Mouse (Mus musculus): ENCODE data around the gene H3f3a. TPM values are rescaled to one million over a fixed set of nuclear protein-coding genes. Genes with fewer than 3 reads are reported as not detected.
A peak's percentile ranks its signal among the peaks of the same experiment; 100 is the strongest.

Gene H3f3a
- polyA plus RNA-seq, 1 experiment from 2014 or later: 2,745 TPM

- Histone ChIP-seq H3K4me2 (peak overlapping the region; percentile 37), H3K36me3 (0 out of 2 replicates have a peak, but pooled peaks cover 3% of the 10 kb centered on the region), H3K4me1 (peaks cover 28% of the 10 kb centered on the region), H3K27me3 (replicated peaks) (no peaks in the 10 kb centered on the region), H3K4me3 (replicated peaks) (no peak overlapping the region), H3K9me3 (replicated peaks) (no peaks in the 10 kb centered on the region), H3K27ac (replicated peaks) (peak overlapping the region; percentile 99), H3K9ac (replicated peaks) (no peak overlapping the region)
- WGBS: 43% methylated on average over 12 of the region's 12 CpGs
- ATAC-seq (ENCODE audit: low FRiP score): no peak
Measured at GRCm38 (mm10) chr1:180815371-180816024, 1.8 kb upstream of the H3f3a start.

DNA sequence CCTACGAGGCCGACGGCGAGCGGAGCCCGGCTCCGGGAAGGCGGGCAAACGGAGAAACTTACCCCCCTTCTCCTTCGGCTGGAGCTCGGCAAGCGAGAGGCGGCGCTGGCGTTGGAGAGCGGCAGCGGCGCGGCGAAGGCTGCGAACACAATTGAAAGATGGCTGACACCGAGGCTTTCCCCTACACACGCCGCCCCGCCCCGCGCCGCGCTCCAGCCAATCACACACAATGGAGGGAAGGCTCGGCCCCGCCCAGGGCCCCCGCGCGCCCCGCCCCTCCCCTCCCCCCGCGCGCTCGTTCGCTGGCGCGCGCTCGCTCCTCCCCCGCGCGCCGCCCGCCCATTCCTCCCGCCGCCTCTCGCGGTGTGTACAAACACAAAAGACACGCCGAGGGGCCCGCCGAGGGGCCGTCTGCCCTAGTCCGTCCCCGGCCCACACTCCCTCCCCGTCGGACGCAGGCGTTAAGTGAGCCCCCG, 296 bp downstream of the H3f3a start:
- Histone ChIP-seq H3K4me2 (peak overlapping the region; percentile 65), H3K4me3 (replicated peaks) (peak overlapping the region; percentile 97), H3K9ac (replicated peaks) (peak overlapping the region; percentile 99), H3K27ac (replicated peaks) (peak overlapping the region; percentile 99), H3K4me1 (peaks cover 43% of the 10 kb centered on the region), H3K9me3 (replicated peaks) (no peaks in the 10 kb centered on the region), H3K27me3 (replicated peaks) (no peaks in the 10 kb centered on the region), H3K36me3 (peaks cover 18% of the 10 kb centered on the region)
- ATAC-seq (ENCODE audit: low FRiP score): peak; percentile 95
- WGBS: 2% methylated on average over 40 of the region's 65 CpGs

DNA sequence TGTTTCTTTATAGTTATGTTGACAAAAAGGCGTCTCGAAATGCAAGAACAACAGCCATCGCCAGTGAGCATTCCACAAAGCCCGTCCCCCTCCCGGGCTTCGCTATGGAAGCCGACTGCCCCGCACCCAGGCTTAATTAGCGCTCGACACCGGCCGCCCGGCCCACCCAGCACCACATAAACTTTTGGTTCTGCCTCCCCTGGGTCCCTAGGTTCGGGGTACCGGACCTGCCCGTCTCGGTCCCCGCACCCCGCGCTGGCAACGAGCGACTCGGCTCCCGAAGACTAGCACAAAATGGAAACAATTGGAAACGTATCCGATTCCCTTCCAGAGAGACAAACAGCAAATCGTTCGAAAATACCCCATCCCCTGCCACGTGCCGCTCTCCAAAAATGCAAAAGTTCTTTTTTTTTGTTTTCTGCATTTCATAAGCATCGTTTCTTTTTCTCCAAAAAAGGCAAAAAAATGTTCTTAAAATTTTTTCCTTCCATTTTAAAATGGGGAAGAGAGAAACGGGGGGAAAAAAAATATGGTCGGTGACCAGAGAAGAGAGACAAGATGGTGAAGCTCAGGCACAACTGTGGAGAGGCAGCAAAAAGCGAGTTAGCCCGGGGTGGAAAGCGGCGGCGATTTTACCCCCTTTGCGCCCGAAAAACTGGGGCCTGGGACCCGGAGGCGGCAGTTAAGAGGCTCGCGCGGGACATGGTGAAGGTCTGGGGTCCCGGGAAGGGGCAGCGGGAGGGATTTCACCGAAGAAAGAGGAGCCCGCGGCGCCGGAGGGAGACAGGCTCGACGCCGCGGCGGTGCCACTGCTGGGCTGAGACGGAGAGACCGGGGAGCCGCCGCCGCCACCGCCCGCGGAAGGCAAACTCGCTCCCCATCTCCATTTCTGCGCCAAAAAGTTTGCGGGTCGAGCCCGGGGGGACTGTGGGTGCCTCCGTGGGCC, 1.0 kb downstream of the H3f3a start:
- no peaks in the 10 kb centered on the region for H3K27me3 ChIP-seq (replicated peaks)
- peak overlapping the region; percentile 57 for H3K4me2 ChIP-seq
- peak overlapping the region; percentile 99 for H3K9ac ChIP-seq (replicated peaks)
- peaks cover 23% of the 10 kb centered on the region for H3K36me3 ChIP-seq
- peak; percentile 35 for ATAC-seq (ENCODE audit: low FRiP score)
- peaks cover 49% of the 10 kb centered on the region for H3K4me1 ChIP-seq
- peak overlapping the region; percentile 97 for H3K4me3 ChIP-seq (replicated peaks)
- WGBS: under 1% methylated on average over 71 of the region's 71 CpGs
- no peaks in the 10 kb centered on the region for H3K9me3 ChIP-seq (replicated peaks)
- peak overlapping the region; percentile 99 for H3K27ac ChIP-seq (replicated peaks)

DNA sequence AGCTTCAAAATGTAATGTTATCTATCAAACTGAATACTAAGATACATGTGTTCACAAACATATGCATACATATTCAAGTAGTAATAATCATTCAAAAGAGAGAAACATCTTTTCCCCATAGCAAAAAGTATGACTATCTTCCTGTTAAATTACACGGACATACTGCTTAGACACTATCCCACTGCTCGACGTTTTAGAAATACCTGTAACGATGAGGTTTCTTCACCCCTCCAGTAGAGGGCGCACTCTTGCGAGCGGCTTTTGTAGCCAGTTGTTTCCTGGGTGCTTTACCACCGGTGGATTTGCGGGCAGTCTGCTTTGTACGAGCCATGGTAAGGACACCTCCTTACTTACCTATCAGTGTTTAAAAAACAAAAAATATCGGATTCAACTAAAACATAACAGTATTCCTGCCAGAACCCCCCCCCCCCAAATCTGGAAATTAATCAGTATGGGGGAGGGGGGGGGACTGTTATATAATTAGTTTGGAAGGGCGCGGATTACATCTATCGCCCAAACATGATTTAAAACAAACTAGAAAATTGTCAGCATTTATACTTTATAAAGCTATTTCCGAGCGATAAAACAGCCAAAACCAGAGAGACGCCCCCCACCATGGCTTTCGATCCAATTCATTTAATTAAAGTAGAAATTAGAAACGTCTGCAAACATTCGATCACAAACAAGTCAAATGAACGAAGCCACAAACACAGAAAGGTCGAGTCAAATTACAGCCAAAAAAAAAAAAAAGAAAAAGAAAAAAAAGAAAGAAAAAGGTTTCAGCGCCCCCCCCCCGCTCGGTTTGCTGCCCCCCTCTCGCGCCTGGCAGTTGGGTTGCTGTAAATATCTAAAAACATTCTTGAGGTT, 1.9 kb downstream of the H3f3a start:
- H3K4me1 ChIP-seq: peaks cover 55% of the 10 kb centered on the region
- H3K27ac ChIP-seq (replicated peaks): peak overlapping the region; percentile 99
- H3K4me3 ChIP-seq (replicated peaks): peak overlapping the region; percentile 97
- H3K9me3 ChIP-seq (replicated peaks): no peaks in the 10 kb centered on the region
- no peaks in the 10 kb centered on the region for H3K27me3 ChIP-seq (replicated peaks)
- no peak for ATAC-seq (ENCODE audit: low FRiP score)
- peak overlapping the region; percentile 99 for H3K9ac ChIP-seq (replicated peaks)
- H3K36me3 ChIP-seq: peaks cover 32% of the 10 kb centered on the region
- 4% methylated on average over 27 of the region's 27 CpGs for WGBS
- peak overlapping the region; percentile 57 for H3K4me2 ChIP-seq

GRCm38 (mm10) chr1:180810976-180811375, 2.8 kb downstream of the H3f3a start:
- no peak for ATAC-seq (ENCODE audit: low FRiP score)
- peaks cover 41% of the 10 kb centered on the region for H3K36me3 ChIP-seq
- H3K27me3 ChIP-seq (replicated peaks): no peaks in the 10 kb centered on the region
- H3K9me3 ChIP-seq (replicated peaks): no peaks in the 10 kb centered on the region
- H3K9ac ChIP-seq (replicated peaks): peak overlapping the region; percentile 24; the same call in 1 of the 2 replicates
- peaks cover 59% of the 10 kb centered on the region for H3K4me1 ChIP-seq
- peak overlapping the region; percentile 57 for H3K4me2 ChIP-seq
- WGBS: 72% methylated on average over 7 of the region's 7 CpGs
- peak overlapping the region; percentile 97 for H3K4me3 ChIP-seq (replicated peaks)
- H3K27ac ChIP-seq (replicated peaks): no peak overlapping the region

DNA sequence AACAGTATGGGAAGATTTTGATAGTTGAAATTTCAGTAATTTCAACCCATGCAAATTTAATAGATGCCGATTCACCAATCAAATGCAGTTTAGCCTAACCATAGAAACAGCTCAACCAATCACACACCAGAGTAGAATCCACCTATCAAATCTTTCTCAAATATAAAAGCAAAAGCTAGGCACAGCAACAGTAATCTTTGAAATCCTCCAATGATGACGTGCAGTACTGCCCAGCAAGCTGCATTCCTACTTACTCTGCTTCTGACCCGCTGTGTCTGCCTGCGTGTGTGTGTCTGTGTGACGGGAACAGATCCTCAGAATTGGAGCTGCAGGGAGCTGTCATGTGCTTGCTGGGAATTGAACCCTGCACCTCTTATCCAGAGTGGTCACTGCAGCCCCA, 4.9 kb downstream of the H3f3a start:
- H3K9ac ChIP-seq (replicated peaks): no peak overlapping the region
- no peak for ATAC-seq (ENCODE audit: low FRiP score)
- no peak overlapping the region for H3K27ac ChIP-seq (replicated peaks)
- H3K4me1 ChIP-seq: peaks cover 41% of the 10 kb centered on the region
- H3K27me3 ChIP-seq (replicated peaks): no peaks in the 10 kb centered on the region
- H3K4me3 ChIP-seq (replicated peaks): no peak overlapping the region
- H3K36me3 ChIP-seq: peaks cover 62% of the 10 kb centered on the region
- H3K4me2 ChIP-seq: no peak overlapping the region
- WGBS: 77% methylated on average over 5 of the region's 5 CpGs
- H3K9me3 ChIP-seq (replicated peaks): no peaks in the 10 kb centered on the region

DNA sequence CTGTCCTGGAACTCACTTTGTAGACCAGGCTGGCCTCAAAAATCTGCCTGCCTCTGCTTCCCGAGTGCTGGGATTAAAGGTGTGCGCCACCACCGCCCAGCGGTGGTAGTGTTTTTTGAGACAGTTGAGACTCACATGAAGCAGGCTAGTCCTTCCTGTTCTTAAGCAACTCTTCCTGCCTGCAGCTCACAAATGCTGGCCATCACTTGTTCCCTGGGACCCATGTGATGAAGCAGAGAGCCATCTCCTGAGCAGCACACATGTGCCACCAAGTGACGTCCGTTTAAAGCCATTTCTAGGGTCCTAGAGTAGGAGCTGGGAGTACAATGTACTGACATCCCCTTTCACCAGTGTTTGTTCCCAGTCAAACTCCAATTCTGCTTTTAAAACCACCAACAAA, 9.9 kb downstream of the H3f3a start:
- peaks cover 69% of the 10 kb centered on the region for H3K36me3 ChIP-seq
- WGBS: 88% methylated on average over 6 of the region's 6 CpGs
- ATAC-seq (ENCODE audit: low FRiP score): no peak

GRCm38 (mm10) chr1:180801466-180801994, 12.2 kb downstream of the H3f3a start:
- ATAC-seq (ENCODE audit: low FRiP score): peak; percentile 26; the same call in 1 of the 2 replicates
- H3K36me3 ChIP-seq: peaks cover 49% of the 10 kb centered on the region
- H3K4me2 ChIP-seq: no peak overlapping the region
- H3K9me3 ChIP-seq (replicated peaks): no peaks in the 10 kb centered on the region
- H3K4me1 ChIP-seq: peaks cover 3% of the 10 kb centered on the region
- no peak overlapping the region for H3K27ac ChIP-seq (replicated peaks)
- H3K9ac ChIP-seq (replicated peaks): no peak overlapping the region
- 83% methylated on average over 3 of the region's 3 CpGs for WGBS
- no peak overlapping the region for H3K4me3 ChIP-seq (replicated peaks)
- no peaks in the 10 kb centered on the region for H3K27me3 ChIP-seq (replicated peaks)

More for the DNA sequence above, 9.9 kb downstream of the H3f3a start:
- Histone ChIP-seq H3K4me3 (replicated peaks) (no peak overlapping the region), H3K27ac (replicated peaks) (no peak overlapping the region), H3K4me1 (peaks cover 20% of the 10 kb centered on the region), H3K4me2 (no peak overlapping the region), H3K9me3 (replicated peaks) (no peaks in the 10 kb centered on the region), H3K9ac (replicated peaks) (no peak overlapping the region), H3K27me3 (replicated peaks) (no peaks in the 10 kb centered on the region)

DNA sequence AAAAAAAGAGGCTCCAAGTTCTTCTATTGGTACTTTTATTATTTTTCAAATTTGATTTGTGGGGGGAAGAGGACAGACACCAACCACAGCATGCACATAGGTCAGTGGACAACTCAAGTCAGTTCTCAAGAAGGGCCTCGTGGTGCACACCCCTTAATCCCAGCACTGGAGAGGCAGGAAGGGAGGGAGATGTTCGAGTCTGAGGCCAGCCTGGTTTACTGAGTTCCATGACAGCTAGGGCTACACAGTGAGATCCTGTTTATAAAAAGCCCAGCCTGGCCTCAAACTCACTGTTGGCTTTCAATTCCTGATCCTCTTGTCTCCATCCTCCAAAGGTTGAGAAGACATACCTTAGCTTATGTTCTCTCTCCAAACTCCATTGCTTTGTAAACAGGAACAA, 12.9 kb downstream of the H3f3a start:
- no peak overlapping the region for H3K4me2 ChIP-seq
- no peak for ATAC-seq (ENCODE audit: low FRiP score)
- H3K4me3 ChIP-seq (replicated peaks): no peak overlapping the region
- no peaks in the 10 kb centered on the region for H3K27me3 ChIP-seq (replicated peaks)
- H3K9ac ChIP-seq (replicated peaks): no peak overlapping the region
- H3K27ac ChIP-seq (replicated peaks): no peak overlapping the region
- H3K4me1 ChIP-seq: no peaks in the 10 kb centered on the region
- peaks cover 42% of the 10 kb centered on the region for H3K36me3 ChIP-seq
- no peaks in the 10 kb centered on the region for H3K9me3 ChIP-seq (replicated peaks)
- WGBS: 70% methylated on average over 2 of the region's 2 CpGs

DNA sequence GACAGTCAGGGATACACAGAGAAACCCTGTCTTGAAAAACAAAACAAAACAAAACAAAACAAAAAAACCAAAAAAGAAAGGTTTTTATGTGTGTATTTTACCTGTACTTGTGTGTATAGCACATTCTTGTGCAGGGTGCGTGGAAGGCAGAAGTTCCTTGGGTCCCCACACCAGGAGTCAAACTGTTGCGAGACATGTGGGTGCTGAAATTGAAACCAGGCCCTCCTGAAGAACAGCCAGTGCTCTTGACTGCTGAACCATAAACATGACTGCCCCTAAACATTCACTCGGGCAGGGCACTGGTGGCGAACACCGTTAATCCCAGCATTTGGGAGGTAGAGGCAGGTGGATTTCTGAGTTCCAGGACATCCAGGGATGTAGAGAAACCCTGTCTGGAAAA, 13.7 kb downstream of the H3f3a start:
- Histone ChIP-seq H3K9ac (replicated peaks) (no peak overlapping the region), H3K27me3 (replicated peaks) (no peaks in the 10 kb centered on the region), H3K27ac (replicated peaks) (no peak overlapping the region), H3K9me3 (replicated peaks) (no peaks in the 10 kb centered on the region), H3K4me2 (no peak overlapping the region), H3K4me3 (replicated peaks) (no peak overlapping the region), H3K4me1 (no peaks in the 10 kb centered on the region), H3K36me3 (peaks cover 34% of the 10 kb centered on the region)
- WGBS: 92% methylated on average over 5 of the region's 5 CpGs
- no peak for ATAC-seq (ENCODE audit: low FRiP score)

DNA sequence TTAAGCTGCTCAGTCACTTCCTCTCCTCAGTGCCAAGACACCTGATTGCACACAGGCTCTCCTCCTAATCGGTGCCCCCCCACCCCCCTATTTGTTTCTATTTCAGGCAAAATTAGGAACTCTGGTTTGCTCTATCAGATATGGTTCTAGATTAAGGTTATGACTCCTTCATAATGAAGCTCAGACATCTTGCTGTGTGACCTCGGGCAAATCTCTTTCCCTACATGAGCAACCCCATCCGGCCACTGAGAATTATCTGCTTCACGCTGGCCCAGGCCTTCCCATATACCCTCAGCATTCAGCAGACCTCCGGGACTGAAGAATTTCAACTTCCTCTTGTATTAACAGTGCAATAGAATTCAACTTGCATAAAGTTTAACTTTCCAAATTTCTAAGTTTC, 14.5 kb downstream of the H3f3a start:
- WGBS: 88% methylated on average over 5 of the region's 5 CpGs
- no peak overlapping the region for H3K9ac ChIP-seq (replicated peaks)
- no peaks in the 10 kb centered on the region for H3K9me3 ChIP-seq (replicated peaks)
- H3K4me1 ChIP-seq: peaks cover 3% of the 10 kb centered on the region
- H3K27ac ChIP-seq (replicated peaks): no peak overlapping the region
- no peak overlapping the region for H3K4me3 ChIP-seq (replicated peaks)
- no peak for ATAC-seq (ENCODE audit: low FRiP score)
- H3K36me3 ChIP-seq: peaks cover 26% of the 10 kb centered on the region
- no peak overlapping the region for H3K4me2 ChIP-seq
- H3K27me3 ChIP-seq (replicated peaks): no peaks in the 10 kb centered on the region
